Mouse (Mus musculus) G1E-ER4 (cell line): ENCODE data around the gene Oxct2a. TPM values are rescaled to one million over a fixed set of nuclear protein-coding genes. Genes with fewer than 3 reads are reported as not detected.

Source experiments
- GATA1 ChIP-seq: IDR thresholded peaks from one replicate; pipeline ENCODE4 v1.8.0; 2012; ENCODE audit warnings: low read length, inconsistent platforms
- polyA plus RNA-seq: library from polyadenylated mRNA; stranded (reverse); fragments of >175 nt; gene quantifications from 2 replicates; pipeline ENCODE4 v1.2.3, GENCODE M21; 2012

The Oxct2a gene
- polyA plus RNA-seq, 1 experiment = not detected

DNA sequence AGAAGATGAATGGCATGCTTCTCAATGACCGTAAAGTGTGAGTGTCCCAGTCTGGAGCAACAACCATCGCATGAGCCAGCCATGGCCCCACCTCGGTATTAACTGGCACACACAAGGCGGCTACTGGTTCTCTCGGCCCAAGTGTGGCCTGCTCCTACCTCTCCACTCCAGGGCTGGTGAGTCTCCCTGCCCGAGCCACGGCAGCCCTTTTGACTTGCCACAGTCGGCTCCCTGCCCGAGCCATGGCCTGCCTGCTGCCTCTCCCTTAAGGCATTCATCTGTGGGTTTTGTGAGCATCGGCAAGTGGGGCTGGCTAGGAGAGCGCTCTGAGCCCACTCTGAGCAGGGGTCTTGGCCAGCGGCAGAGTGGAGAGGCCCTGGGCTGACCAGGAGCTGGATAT lies 34.4 kb downstream of the Oxct2a start:
- no peak for TF ChIP-seq GATA1

DNA sequence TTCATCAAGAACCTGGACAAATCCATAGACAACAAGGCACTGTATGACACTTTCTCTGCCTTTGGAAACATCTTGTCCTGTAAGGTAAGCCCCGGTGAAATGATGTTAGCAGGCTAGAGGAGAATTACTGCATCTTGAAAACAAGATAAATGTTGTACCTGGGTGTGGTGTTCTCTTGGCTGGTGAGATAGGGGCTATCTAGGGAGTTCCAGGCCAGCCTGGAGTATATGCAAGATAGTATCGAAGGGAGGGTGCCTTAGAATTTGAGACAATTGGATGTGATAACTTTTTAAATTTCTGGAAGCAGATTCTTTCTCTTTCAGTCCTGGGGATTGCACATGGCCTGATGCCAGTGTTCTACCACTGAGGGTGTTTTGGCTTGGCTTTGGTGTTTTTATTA lies 36.6 kb downstream of the Oxct2a start:
- peak; percentile 76 for TF ChIP-seq GATA1

GRCm38 (mm10) chr4:123284731-123285624 lies 38.5 kb downstream of the Oxct2a start:
- no peak for TF ChIP-seq GATA1

- no peak for TF ChIP-seq GATA1
These were observed 40.9 kb downstream of the Oxct2a start for GRCm38 (mm10) chr4:123282500-123282899.

DNA sequence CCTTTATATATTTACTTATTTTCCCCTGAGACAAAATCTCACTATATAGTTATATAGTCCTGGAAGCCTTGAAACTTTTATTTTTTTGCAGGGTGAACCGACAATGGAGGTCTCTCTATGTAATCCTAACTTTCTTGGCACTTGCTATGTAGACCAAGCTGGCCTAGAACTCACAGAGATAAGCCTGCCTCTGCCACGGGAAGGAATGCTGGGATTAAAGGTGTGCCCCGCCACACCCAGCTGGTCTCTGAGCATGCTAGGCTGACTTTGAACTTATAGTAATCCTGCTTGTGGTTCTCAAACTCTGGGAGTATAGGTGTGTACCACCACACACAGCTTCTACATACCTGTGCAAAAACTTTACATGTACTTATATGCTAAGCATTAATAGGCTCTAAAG lies 43.3 kb downstream of the Oxct2a start:
- no peak for TF ChIP-seq GATA1

Other genes with a start within 250 kb of the Oxct2a start
- gene Bmp8b, start 218.5 kb downstream of the Oxct2a start, polyA plus RNA-seq = not detected in 2 replicates
- not detected in 2 replicates for gene Oxct2b, start 207.4 kb downstream of the Oxct2a start, polyA plus RNA-seq
- 7.6 and 20.5 TPM in 2 replicates for gene Ppie, start 183.7 kb downstream of the Oxct2a start, polyA plus RNA-seq
- gene Hpcal4, start 140.4 kb downstream of the Oxct2a start, polyA plus RNA-seq = not detected in 2 replicates
- gene Nt5c1a, start 122.1 kb downstream of the Oxct2a start, polyA plus RNA-seq = not detected in 2 replicates
- gene Heyl, start 90.1 kb downstream of the Oxct2a start, polyA plus RNA-seq = not detected in 2 replicates
- gene Pabpc4, start 61.3 kb downstream of the Oxct2a start, polyA plus RNA-seq = 1,016 and 1,164 TPM in 2 replicates
- not detected in 2 replicates for gene Bmp8a, start 19.6 kb upstream of the Oxct2a start, polyA plus RNA-seq